Mouse (Mus musculus) E14TG2a.4 (cell line): ENCODE measurements around the gene Pip4k2b.

Experiments used
- CTCF ChIP-seq: conservative IDR thresholded peaks from 2 replicates; pipeline ENCODE4 v1.5.1; 2014; ENCODE audit warnings: low read length
- POU5F1 ChIP-seq: IDR thresholded peaks from 2 replicates; pipeline ENCODE4 v1.6.1; 2014; ENCODE audit warnings: low read length, borderline replicate concordance

DNA sequence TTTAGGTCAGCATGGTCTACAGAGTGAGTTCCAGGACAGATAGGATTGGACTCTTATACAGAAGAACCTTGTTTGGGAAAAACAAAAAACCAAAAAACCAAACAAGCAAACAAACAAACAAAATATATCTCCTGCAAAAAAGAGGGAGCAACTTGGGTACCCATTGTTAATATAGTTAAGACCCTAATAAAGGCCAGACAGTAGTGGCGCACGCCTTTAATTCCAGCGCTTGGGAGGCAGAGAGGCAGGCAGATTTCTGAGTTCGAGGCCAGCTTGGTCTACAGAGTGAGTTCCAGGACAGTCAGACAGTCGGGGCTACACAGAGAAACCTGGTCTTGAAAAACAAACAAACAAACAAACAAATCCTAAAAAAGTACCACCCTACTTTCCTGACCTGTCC lies 45.2 kb upstream of the Pip4k2b start:
- TF ChIP-seq CTCF (no peak), POU5F1 (no peak)
